Mouse (Mus musculus) layer of hippocampus, adult 2 months (tissue): ENCODE measurements around the gene Antxr1. TPM values are rescaled to one million over a fixed set of nuclear protein-coding genes. Genes with fewer than 3 reads are reported as not detected.

Source experiments
- DNase-seq, 2 experiments: peaks; one replicate each; pipeline ENCODE4 v3.0.0; 2022; ENCODE audit warnings: low spot score in 2 of 2
- H3K27ac ChIP-seq: fragments of 200-600 bp; 2 replicates; pipeline ENCODE4 v1.8.1; 2022
- H3K4me3 ChIP-seq: fragments of 200-600 bp; 2 replicates; pipeline ENCODE4 v1.8.1; 2022; ENCODE audit warnings: mild to moderate bottlenecking
- CTCF ChIP-seq: fragments of 200-600 bp; conservative IDR thresholded peaks from 2 replicates; pipeline ENCODE4 v1.8.1; 2022; ENCODE audit warnings: antibody characterized with exemption, mild to moderate bottlenecking, moderate library complexity
- total RNA-seq, 2 experiments: library from RNA; stranded (reverse); gene quantifications; 2 replicates each; pipeline ENCODE4 v1.2.3; 2021

Gene Antxr1
- total RNA-seq, 2 experiments from 2014 or later: 9.7 to 10.7 TPM

DNA sequence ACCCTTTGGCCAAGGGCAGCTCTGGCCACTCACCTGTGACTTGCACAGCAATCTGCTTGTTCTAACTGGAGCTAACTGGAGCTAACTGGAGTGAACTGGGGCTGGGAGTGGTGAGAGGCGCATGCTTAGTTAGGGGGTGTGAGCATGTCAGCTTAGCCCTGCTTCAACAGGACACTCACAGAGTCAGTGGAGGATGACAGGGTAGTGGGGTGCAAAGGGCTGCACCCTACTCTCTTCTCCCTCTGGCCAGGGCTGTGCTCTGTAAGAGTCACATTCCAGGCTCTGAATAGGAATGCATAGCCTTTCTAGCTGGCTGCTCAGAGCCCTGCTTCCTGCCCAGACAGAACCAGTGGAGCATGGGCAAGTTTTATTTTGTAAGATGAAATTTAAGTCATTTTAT is 110.3 kb downstream of the Antxr1 start:
- Histone ChIP-seq H3K27ac (no peak overlapping the region), H3K4me3 (no peak overlapping the region)
- DNase-seq: no peak
- no peak for TF ChIP-seq CTCF

- Histone ChIP-seq H3K27ac (no peak overlapping the region), H3K4me3 (no peak overlapping the region)
- no peak for DNase-seq
- no peak for TF ChIP-seq CTCF
Measured at GRCm38 (mm10) chr6:87222854-87223631, 112.6 kb downstream of the Antxr1 start.

DNA sequence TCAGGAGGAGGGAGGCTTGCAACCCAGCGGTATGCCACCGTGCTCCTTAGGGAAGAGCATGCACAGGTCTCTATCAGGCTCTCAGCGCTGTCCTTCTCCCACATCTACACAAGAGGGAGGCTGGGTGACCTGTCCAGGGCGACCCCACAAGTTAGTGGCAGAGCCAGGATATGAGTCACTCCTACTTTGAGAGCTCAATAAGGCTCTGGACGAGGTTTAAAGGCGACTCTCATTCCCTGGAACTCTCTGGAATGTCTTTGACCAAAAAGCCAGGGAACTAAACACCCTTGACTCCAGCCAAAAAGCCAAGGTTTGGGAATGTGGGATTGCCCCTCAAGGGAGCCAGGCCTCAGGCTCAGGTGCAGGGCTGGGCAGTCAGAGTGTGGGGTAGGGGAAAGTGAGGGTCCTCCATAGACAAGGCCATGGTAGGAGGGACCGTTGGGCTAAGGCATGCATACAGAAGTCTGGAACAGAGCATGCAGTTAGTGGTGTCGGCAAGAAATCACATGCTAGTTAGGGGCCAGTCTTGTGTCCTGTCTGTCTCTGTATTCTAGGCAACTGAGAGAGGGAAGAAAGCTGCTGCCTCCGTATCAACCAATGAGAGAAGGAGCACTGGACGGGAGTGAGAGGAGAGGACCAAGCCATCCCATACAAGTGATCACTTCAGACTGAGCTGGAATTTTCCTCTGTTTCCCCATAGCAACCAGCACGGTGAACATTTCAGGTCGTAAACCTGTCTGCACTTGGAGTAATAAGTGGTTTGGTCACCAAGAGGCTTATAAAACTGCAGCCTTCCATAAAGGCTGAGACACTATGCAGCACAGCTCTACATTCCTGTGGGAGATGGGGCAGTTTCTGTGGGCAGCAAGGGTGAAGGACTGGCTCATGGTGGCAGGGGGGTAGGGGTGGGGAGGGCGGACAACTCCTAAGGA is 116.3 kb downstream of the Antxr1 start:
- no peak for TF ChIP-seq CTCF

GRCm38 (mm10) chr6:87216114-87216591 is 119.5 kb downstream of the Antxr1 start:
- DNase-seq: no peak
- Histone ChIP-seq H3K4me3 (no peak overlapping the region), H3K27ac (no peak overlapping the region)
- no peak for TF ChIP-seq CTCF

More for the DNA sequence above, 116.3 kb downstream of the Antxr1 start:
- Histone ChIP-seq H3K4me3 (no peak overlapping the region), H3K27ac (no peak overlapping the region)
- DNase-seq: no peak

- TF ChIP-seq CTCF: no peak
- Histone ChIP-seq H3K4me3 (no peak overlapping the region), H3K27ac (no peak overlapping the region)
- DNase-seq: no peak
Measured at GRCm38 (mm10) chr6:87213262-87213661, 122.4 kb downstream of the Antxr1 start.

GRCm38 (mm10) chr6:87211551-87211950 is 124.1 kb downstream of the Antxr1 start:
- Histone ChIP-seq H3K4me3 (no peak overlapping the region), H3K27ac (no peak overlapping the region)
- peak; percentile 42 for TF ChIP-seq CTCF
- DNase-seq: no peak

GRCm38 (mm10) chr6:87207373-87207982 is 128.1 kb downstream of the Antxr1 start:
- no peak overlapping the region for H3K4me3 ChIP-seq
- no peak for TF ChIP-seq CTCF
- no peak overlapping the region for H3K27ac ChIP-seq
- no peak for DNase-seq

- Histone ChIP-seq H3K4me3 (no peak overlapping the region), H3K27ac (no peak overlapping the region)
- no peak for DNase-seq
- no peak for TF ChIP-seq CTCF
Measured at GRCm38 (mm10) chr6:87206790-87207189, 128.8 kb downstream of the Antxr1 start.

DNA sequence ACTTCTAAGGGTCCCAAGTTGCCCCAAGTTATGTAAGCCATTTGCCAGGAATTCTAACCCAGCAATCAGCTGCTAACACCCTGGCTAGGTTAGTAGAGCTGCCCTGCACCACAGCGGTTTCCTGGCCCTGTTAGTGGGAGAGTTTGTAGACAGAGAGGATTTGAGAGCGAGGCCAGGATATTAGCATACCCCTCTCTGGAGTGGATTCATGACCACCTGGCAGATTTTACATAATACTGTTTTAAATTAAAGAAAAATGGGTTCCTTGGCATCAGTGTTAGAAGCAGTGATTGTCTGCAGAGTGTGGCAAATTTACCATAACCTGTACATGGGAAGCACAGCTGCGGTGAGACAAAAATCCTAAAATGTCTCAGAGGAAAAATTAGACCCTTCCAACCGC is 132.2 kb downstream of the Antxr1 start:
- DNase-seq: no peak

GRCm38 (mm10) chr6:87203065-87203464 is 132.6 kb downstream of the Antxr1 start:
- no peak for DNase-seq
- no peak overlapping the region for H3K27ac ChIP-seq
- no peak overlapping the region for H3K4me3 ChIP-seq
- TF ChIP-seq CTCF: no peak

More for the DNA sequence above, 132.2 kb downstream of the Antxr1 start:
- TF ChIP-seq CTCF: no peak
- H3K27ac ChIP-seq: no peak overlapping the region
- H3K4me3 ChIP-seq: no peak overlapping the region

DNA sequence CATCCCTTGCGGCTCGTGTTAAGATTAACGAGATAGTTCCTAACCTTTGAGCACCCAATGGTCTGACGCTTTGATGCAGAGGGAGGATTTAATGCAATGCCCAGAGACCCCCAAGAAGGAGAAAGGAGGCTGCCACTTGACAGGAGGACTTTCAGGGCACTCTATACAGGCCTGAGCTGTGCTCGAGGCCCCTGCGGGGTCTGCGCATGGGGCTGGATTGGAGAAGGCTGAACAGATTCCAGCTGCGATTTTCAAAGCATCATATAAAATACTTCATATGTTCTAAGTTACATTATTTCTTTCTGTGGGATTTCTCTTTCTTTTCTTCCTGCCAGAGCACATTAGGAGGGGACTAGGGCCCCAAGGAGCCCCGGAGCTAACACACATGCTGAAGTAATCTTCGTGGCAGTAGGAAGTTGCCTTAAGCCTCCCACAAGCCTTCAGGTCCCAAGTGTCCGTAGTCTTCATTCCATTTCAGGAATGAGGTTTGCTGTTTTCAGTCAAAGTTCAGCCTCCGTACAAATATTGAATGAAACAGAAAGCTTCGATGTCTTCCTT is 133.5 kb downstream of the Antxr1 start:
- Histone ChIP-seq H3K27ac (no peak overlapping the region), H3K4me3 (no peak overlapping the region)
- no peak for DNase-seq
- no peak for TF ChIP-seq CTCF

DNA sequence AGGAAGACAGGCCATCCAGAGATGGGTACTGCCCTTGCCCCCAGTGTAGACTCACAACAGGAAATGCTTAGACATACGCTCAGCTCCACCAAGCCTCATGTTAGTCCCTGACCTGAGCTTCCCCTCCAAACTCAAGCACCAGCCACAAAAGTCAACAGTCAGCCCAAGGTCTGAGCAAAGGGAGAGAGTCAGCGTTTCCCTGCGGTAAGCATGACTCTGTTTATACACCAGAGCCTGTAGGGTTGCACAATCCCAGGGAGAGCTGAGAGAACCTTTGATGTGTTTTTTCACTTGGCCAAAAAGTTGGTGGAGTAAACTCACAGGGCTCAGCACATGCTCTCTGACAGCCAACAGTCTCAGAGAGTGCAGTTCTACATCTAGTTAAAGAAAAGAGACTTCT is 145.9 kb downstream of the Antxr1 start:
- DNase-seq: no peak
- TF ChIP-seq CTCF: no peak

GRCm38 (mm10) chr6:87186988-87187387 is 148.6 kb downstream of the Antxr1 start:
- TF ChIP-seq CTCF: 0 out of 2 replicates have a peak, but pooled peaks have one; percentile 11
- H3K27ac ChIP-seq: peak overlapping the region; percentile 46; the same call in 1 of the 2 replicates
- H3K4me3 ChIP-seq: no peak overlapping the region
- DNase-seq: peak; percentile 33 to 50

More for the DNA sequence above, 145.9 kb downstream of the Antxr1 start:
- Histone ChIP-seq H3K27ac (no peak overlapping the region), H3K4me3 (no peak overlapping the region)
